Mouse (Mus musculus) small intestine, adult 2 months (tissue): ENCODE data around the gene Dclre1b.

ENCODE experiments used
- CTCF ChIP-seq: fragments of 200-500 bp; IDR thresholded peaks from 2 replicates; pipeline ENCODE4 v1.5.1; 2012; ENCODE audit warnings: low read depth, mild to moderate bottlenecking, control low read depth, inconsistent platforms, low read length, moderate library complexity, mixed read lengths; ENCODE audit not compliant: insufficient replicate concordance, insufficient read length; ENCODE audit errors: extremely low read depth
- POLR2A ChIP-seq: fragments of 200-500 bp; IDR thresholded peaks from 2 replicates; pipeline ENCODE4 v1.6.1; 2012; ENCODE audit warnings: low read depth, mild to moderate bottlenecking, control low read depth, inconsistent platforms, low read length, moderate library complexity

GRCm38 (mm10) chr3:103809799-103810150 is 531 bp upstream of the Dclre1b start:
- TF ChIP-seq CTCF, result no peak
- TF ChIP-seq POLR2A, result no peak
